Mouse (Mus musculus) heart, embryonic 11.5 days (tissue): Measurements from ENCODE around the gene Nin. TPM values are rescaled to one million over a fixed set of nuclear protein-coding genes. Genes with fewer than 3 reads are reported as not detected.

ENCODE experiments used
- ATAC-seq: fragments of 200-750 bp; cut with Nextera tagmentation; replicated peaks from 2 replicates; pipeline ENCODE4 v1.8.0; 2017; ENCODE audit warnings: moderate library complexity; ENCODE audit not compliant: insufficient number of reproducible peaks, low FRiP score, low TSS enrichment
- H3K27ac ChIP-seq: fragments of 300-500 bp; sonication (generic); 2 replicates; pipeline ENCODE4 v1.5.1; 2014; ENCODE audit warnings: mild to moderate bottlenecking, low read depth, low read length
- H3K27me3 ChIP-seq: fragments of 300-500 bp; sonication (generic); 2 replicates; pipeline ENCODE4 v1.6.1; 2014; ENCODE audit warnings: mild to moderate bottlenecking, low read length, mixed read lengths; ENCODE audit not compliant: control insufficient read depth, insufficient read depth
- H3K36me3 ChIP-seq: fragments of 300-500 bp; sonication (generic); 2 replicates; pipeline ENCODE4 v1.6.1; 2014; ENCODE audit warnings: mild to moderate bottlenecking, low read length, moderate library complexity, mixed read lengths; ENCODE audit not compliant: control insufficient read depth, insufficient read depth
- H3K4me1 ChIP-seq: fragments of 300-500 bp; sonication (generic); 2 replicates; pipeline ENCODE4 v1.6.1; 2014; ENCODE audit warnings: low read length; ENCODE audit not compliant: control insufficient read depth, insufficient read depth
- H3K4me2 ChIP-seq: fragments of 300-500 bp; sonication (generic); 2 replicates; pipeline ENCODE4 v1.6.1; 2014; ENCODE audit warnings: mild to moderate bottlenecking, moderate library complexity
- H3K4me3 ChIP-seq: fragments of 300-500 bp; sonication (generic); 2 replicates; pipeline ENCODE4 v1.5.1; 2014; ENCODE audit warnings: low read depth, low read length
- H3K9ac ChIP-seq: fragments of 300-500 bp; sonication (generic); 2 replicates; pipeline ENCODE4 v1.6.1; 2014; ENCODE audit warnings: mild to moderate bottlenecking, low read depth, low read length, moderate library complexity
- H3K9me3 ChIP-seq: fragments of 300-500 bp; sonication (generic); replicated peaks from 2 replicates; pipeline ENCODE4 v1.6.1; 2016; ENCODE audit warnings: low read length; ENCODE audit not compliant: control insufficient read depth
- WGBS: fragments of 180-500 bp; shearing (Covaris S2); extraction: QIAGEN DNeasy Blood & Tissue Kit; methylation state at CpG from one replicate; pipeline ENCODE4 v1.1.7; 2014; ENCODE audit not compliant: insufficient replicate concordance; 5-methylcytosine and 5-hydroxymethylcytosine counted together
- polyA plus RNA-seq: library from polyadenylated mRNA; unstranded; fragments of >200 nt; fragmentation: Nextera tagmentation; extraction: Ambion mirVana; gene quantifications from 2 replicates; pipeline ENCODE4 v1.2.1, GENCODE M21; 2014

Nin gene
- polyA plus RNA-seq, 1 experiment from 2014 or later: 9.1 TPM

DNA sequence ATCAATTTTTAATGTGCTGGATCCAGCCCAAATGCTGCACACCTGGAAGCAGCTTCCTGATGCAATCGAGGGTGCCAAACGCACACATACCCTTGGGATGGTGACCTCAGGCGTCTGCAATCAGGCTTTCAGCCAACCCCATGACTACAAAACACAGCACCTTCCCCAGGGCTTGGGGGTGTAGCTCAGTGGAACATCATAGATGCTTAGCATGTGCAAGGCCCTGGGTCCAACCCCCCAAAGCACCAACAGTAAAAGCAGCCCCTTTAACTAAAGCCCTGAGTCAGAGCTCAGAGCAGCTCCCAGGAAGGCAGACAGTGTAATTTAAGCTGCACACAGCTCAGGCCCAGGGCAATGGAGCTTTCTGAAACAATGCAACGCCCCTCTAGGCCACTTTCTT lies 9.3 kb downstream of the Nin start:
- 68% methylated on average over 4 of the region's 4 CpGs for WGBS
- Histone ChIP-seq H3K4me1 (no peaks in the 10 kb centered on the region), H3K9ac (no peak overlapping the region), H3K36me3 (peaks cover 3% of the 10 kb centered on the region; the same call in 1 of the 2 replicates), H3K9me3 (no peaks in the 10 kb centered on the region), H3K4me2 (no peak overlapping the region), H3K27ac (no peak overlapping the region), H3K4me3 (no peak overlapping the region), H3K27me3 (no peaks in the 10 kb centered on the region)
- ATAC-seq: no peak

DNA sequence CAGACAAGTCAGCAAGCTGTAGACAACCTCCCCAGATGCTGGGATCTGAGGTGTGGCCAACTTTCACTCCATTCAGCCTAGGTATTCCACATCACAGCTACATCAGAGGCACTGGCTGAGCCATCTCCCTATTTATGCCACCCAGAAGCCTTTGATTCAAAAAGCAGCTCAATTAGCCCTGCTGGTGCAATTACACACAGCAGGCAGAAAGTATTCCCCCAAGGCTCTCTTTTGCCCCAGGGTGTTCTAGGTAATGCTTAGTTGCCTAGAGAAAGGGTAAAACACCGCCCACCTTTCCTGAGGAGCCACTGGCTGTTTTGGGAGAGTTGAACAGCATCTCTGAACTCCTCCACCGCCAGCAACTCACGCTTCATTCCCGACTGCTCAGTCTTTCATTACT lies 10.3 kb downstream of the Nin start:
- peaks cover 3% of the 10 kb centered on the region; the same call in 1 of the 2 replicates for H3K36me3 ChIP-seq
- H3K4me2 ChIP-seq: no peak overlapping the region
- no peaks in the 10 kb centered on the region for H3K27me3 ChIP-seq
- WGBS: 84% methylated on average over 4 of the region's 4 CpGs
- no peak overlapping the region for H3K9ac ChIP-seq
- no peak for ATAC-seq
- no peak overlapping the region for H3K4me3 ChIP-seq
- H3K9me3 ChIP-seq: no peaks in the 10 kb centered on the region
- H3K27ac ChIP-seq: no peak overlapping the region
- no peaks in the 10 kb centered on the region for H3K4me1 ChIP-seq

DNA sequence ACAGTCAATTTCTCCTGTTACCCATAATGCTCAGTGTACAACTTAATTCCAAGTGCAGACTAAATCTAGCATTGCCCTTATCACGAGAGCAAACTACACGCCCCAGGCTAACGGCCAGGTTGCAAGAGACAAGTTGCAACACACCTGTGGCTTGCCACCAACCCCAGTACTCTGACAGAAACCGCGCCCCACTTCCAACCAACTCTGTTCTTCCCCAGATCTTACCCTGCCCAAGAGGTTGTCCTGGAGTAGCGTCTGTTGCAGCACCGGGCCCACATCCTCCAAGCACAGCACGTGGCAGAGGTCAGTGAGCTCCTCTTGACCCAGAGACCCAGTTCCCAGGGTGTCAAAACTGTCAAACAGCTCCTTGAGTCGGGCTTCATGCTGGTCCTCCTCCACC lies 11.1 kb downstream of the Nin start:
- H3K9ac ChIP-seq: no peak overlapping the region
- H3K27ac ChIP-seq: no peak overlapping the region
- H3K4me1 ChIP-seq: no peaks in the 10 kb centered on the region
- H3K36me3 ChIP-seq: peaks cover 3% of the 10 kb centered on the region; the same call in 1 of the 2 replicates
- H3K9me3 ChIP-seq: no peaks in the 10 kb centered on the region
- no peak overlapping the region for H3K4me2 ChIP-seq
- 73% methylated on average over 9 of the region's 9 CpGs for WGBS
- H3K4me3 ChIP-seq: no peak overlapping the region
- no peaks in the 10 kb centered on the region for H3K27me3 ChIP-seq
- no peak for ATAC-seq

DNA sequence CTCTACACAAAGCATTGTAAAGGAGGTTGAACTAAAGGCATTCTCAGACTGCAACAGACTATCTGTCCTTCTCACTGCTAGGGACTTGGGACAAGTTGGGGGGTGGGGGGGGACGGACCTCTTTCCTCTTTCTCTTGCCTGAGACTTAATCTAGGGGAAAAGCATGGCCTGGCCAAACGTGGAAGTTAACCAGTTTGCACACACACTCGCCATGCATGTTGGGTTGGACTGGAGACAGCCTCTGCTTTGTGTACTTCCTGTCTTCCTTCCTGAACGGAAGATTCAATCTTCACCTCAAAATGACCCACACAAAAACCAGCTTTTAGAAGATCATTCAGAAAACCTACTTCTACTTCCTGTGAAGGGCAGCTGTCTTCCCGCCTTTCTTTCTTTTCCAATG lies 11.7 kb downstream of the Nin start:
- H3K9ac ChIP-seq: no peak overlapping the region
- ATAC-seq: no peak
- no peak overlapping the region for H3K4me2 ChIP-seq
- H3K4me1 ChIP-seq: no peaks in the 10 kb centered on the region
- no peak overlapping the region for H3K27ac ChIP-seq
- no peaks in the 10 kb centered on the region for H3K27me3 ChIP-seq
- no peak overlapping the region for H3K4me3 ChIP-seq
- H3K9me3 ChIP-seq: no peaks in the 10 kb centered on the region
- 72% methylated on average over 5 of the region's 5 CpGs for WGBS
- H3K36me3 ChIP-seq: peaks cover 3% of the 10 kb centered on the region; the same call in 1 of the 2 replicates

DNA sequence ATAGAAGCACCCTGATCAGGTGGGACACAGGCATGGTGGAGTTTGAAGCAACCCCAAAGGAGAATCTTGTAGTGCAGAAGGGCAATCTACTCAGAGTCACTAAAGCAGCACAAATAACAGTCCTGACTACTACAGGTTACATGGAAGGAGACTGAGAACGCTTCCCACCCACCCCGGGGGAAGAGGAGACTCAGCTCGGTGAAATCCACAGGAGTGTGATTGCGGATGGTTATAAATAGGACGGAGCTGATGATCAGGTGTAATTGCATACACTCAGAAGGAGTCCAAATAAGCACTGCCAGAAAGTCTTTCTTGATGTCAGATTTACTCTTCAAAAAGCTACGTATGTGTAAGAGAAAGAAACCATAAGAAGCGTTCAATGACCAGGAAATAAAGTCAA lies 15.6 kb downstream of the Nin start:
- H3K4me3 ChIP-seq: no peak overlapping the region
- H3K27me3 ChIP-seq: no peaks in the 10 kb centered on the region
- no peak overlapping the region for H3K27ac ChIP-seq
- H3K9me3 ChIP-seq: no peaks in the 10 kb centered on the region
- H3K9ac ChIP-seq: no peak overlapping the region
- no peak for ATAC-seq
- H3K36me3 ChIP-seq: peaks cover 3% of the 10 kb centered on the region; the same call in 1 of the 2 replicates
- WGBS: 70% methylated on average over 7 of the region's 7 CpGs
- no peak overlapping the region for H3K4me2 ChIP-seq
- H3K4me1 ChIP-seq: no peaks in the 10 kb centered on the region; the same call in 1 of the 2 replicates

DNA sequence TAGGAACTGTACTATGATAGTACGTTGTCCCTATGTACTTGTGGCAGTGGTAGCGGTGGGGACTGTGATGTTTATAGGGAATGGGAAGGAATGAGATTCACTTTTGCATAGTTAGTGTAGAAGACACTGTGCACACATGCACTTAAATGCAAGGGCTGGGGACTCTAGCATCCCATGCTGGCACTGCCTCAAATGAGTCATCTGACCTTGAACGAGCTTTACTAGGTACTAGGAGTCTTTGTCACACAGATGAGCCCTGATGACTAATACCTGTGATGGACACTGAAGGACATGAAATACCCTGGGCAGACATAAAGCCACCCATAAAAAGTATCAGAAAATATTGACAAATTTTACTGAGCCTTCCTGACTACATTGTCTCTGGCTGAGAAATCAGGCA lies 16.2 kb downstream of the Nin start:
- 82% methylated on average over 3 of the region's 3 CpGs for WGBS
- no peak overlapping the region for H3K27ac ChIP-seq
- no peak for ATAC-seq

DNA sequence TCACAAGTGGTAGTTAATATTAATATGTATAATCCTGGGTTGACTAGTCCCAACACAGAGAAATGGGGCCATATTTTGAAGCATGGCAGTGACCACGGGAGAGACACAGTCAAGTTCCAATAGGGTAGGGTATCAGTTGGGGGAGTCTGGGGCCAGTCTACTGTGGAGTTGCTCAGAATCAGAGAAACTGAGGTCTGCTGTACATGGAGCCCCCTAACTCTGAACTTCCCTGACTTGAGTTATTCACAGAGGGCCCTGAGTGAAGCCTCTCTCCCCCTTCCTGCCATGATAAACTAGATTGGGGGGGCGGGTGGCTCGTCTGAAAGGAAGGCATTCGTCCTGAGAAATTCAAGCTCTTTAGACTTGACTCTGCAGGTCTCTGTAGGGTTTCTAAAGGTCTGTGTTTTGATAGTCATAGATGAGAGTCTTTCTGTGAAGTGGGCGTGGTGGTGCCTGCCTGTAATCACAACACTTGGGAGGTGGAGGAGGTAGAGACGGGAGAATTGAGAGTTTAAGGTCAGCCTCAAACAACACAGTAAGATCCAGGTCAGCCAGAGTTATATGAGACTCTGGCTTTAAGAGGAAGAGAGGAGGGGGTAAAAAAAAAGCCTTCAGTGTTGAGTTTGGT lies 20.1 kb downstream of the Nin start:
- WGBS: 46% methylated on average over 6 of the region's 6 CpGs
- no peaks in the 10 kb centered on the region for H3K27me3 ChIP-seq
- no peak overlapping the region for H3K27ac ChIP-seq
- no peaks in the 10 kb centered on the region; the same call in 1 of the 2 replicates for H3K4me1 ChIP-seq
- H3K4me3 ChIP-seq: no peak overlapping the region
- H3K36me3 ChIP-seq: no peaks in the 10 kb centered on the region
- no peak for ATAC-seq
- no peaks in the 10 kb centered on the region for H3K9me3 ChIP-seq
- no peak overlapping the region for H3K9ac ChIP-seq
- no peak overlapping the region for H3K4me2 ChIP-seq

More for the DNA sequence above, 16.2 kb downstream of the Nin start:
- Histone ChIP-seq H3K36me3 (peaks cover 3% of the 10 kb centered on the region; the same call in 1 of the 2 replicates), H3K4me3 (no peak overlapping the region), H3K9ac (no peak overlapping the region), H3K9me3 (no peaks in the 10 kb centered on the region), H3K27me3 (no peaks in the 10 kb centered on the region), H3K4me1 (no peaks in the 10 kb centered on the region; the same call in 1 of the 2 replicates), H3K4me2 (no peak overlapping the region)

DNA sequence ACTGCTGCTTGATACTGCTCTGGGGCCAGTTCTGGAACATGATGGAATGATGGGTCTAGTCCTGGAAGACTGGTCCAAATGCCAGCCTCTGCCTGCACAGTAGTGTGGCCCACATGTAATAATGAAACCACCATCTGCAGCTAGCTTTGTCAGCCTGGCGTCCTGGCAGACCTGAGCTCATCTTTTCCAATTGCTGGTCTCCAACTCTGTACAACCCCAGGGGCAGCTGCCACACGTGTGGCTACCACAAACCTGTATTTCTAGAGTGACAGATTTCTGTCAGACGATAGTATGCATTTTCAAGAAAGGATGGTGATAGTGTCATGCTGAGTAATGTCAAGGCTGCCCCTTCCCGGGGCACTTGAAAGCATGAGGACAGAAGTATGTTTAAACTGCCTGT lies 25.2 kb downstream of the Nin start:
- 83% methylated on average over 4 of the region's 4 CpGs for WGBS
- H3K27ac ChIP-seq: no peak overlapping the region
- H3K4me2 ChIP-seq: no peak overlapping the region
- H3K9me3 ChIP-seq: no peaks in the 10 kb centered on the region
- no peak overlapping the region for H3K4me3 ChIP-seq
- H3K27me3 ChIP-seq: no peaks in the 10 kb centered on the region
- H3K4me1 ChIP-seq: no peaks in the 10 kb centered on the region
- H3K36me3 ChIP-seq: no peaks in the 10 kb centered on the region
- ATAC-seq: no peak
- no peak overlapping the region for H3K9ac ChIP-seq

DNA sequence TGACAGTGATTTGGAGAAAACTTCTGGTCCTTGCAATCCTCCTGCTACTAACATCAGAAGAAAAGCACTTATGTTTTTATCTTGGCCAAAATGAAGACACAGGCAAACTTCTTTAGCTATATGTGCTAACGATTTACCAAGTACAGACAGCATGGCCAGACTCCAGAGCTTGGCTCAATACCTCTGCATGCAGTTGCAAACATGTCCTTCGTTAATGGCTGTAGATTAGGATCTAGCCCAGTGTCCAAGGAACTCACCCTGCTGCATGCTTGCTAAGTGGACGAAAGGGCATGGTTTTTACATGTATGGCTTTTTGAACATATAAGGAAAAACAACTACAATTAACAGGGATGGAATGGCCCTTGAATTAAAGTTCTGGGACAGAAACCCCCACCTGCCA lies 28.2 kb downstream of the Nin start:
- no peak for ATAC-seq
- H3K9ac ChIP-seq: no peak overlapping the region
- no peaks in the 10 kb centered on the region for H3K9me3 ChIP-seq
- no peaks in the 10 kb centered on the region for H3K36me3 ChIP-seq
- no peaks in the 10 kb centered on the region for H3K4me1 ChIP-seq
- no peak overlapping the region for H3K4me3 ChIP-seq
- no peaks in the 10 kb centered on the region for H3K27me3 ChIP-seq
- H3K27ac ChIP-seq: no peak overlapping the region
- H3K4me2 ChIP-seq: no peak overlapping the region
- 64% methylated on average over 3 of the region's 3 CpGs for WGBS
